Mouse (Mus musculus): ENCODE data around the gene Hnrnpdl. TPM values are rescaled to one million over a fixed set of nuclear protein-coding genes. Genes with fewer than 3 reads are reported as not detected.

The Hnrnpdl gene
- polyA plus RNA-seq, 1 experiment, result 260 TPM

DNA sequence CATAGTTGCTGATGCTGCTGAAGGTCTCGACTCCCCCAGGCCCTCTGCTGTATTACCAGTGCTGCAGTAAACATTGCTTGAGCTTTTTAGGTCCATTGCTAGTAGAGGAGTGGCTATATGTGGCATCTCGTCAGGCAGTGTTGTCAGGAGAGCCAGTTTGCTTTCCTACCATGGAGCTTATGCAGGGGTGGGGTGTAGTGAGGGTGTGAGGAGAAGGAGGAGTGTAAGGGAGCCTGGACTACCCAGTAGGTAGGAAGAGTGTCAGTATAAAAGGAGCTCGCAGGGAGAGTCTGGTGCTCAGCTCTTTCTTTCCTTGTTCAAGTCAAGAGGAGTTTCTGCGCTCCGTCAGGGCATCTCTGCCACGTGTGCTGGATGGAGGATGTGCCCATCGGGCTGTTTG lies 13.3 kb upstream of the Hnrnpdl start:
- no peak overlapping the region for H3K27ac ChIP-seq (ENCODE audit: insufficient read depth, low read length)
- TF ChIP-seq POLR2A (IDR thresholded peaks at IDR 0.05; ENCODE audit: extremely low read depth, insufficient read depth, low read length), result 0 out of 2 replicates have a peak, but pooled peaks have one; percentile 18
- no peak for TF ChIP-seq CTCF (IDR thresholded peaks at IDR 0.05; ENCODE audit: extremely low read depth, insufficient read depth, low read length)
- H3K4me1 ChIP-seq (ENCODE audit: control insufficient read depth, insufficient read depth, low read length), result peaks cover 5% of the 10 kb centered on the region
- no peak overlapping the region for H3K4me3 ChIP-seq (ENCODE audit: insufficient read depth, low read length)

DNA sequence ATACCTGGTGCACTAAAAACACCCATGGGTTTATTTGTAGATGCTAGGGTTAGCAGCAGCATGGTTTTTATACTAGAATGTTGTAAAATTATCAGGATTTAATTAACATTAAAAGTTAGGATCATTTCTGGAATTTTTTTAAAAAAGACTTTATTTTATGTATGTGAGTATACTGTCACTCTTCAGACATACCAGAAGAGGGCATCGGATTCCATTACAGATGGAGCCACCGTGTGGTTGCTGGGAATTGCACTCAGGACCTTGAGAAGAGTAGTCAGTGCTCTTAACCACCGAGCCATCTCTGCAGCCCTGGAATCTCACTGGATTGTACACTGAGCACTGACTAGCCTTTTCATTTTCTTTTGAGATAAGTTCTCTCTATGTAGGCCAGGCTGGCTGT lies 10.4 kb upstream of the Hnrnpdl start:
- no peak overlapping the region for H3K27ac ChIP-seq (ENCODE audit: insufficient read depth, low read length)
- H3K4me1 ChIP-seq (ENCODE audit: control insufficient read depth, insufficient read depth, low read length), result peaks cover 5% of the 10 kb centered on the region
- H3K4me3 ChIP-seq (ENCODE audit: insufficient read depth, low read length), result no peak overlapping the region
- TF ChIP-seq CTCF (IDR thresholded peaks at IDR 0.05; ENCODE audit: extremely low read depth, insufficient read depth, low read length) (no peak), POLR2A (IDR thresholded peaks at IDR 0.05; ENCODE audit: extremely low read depth, insufficient read depth, low read length) (no peak)

DNA sequence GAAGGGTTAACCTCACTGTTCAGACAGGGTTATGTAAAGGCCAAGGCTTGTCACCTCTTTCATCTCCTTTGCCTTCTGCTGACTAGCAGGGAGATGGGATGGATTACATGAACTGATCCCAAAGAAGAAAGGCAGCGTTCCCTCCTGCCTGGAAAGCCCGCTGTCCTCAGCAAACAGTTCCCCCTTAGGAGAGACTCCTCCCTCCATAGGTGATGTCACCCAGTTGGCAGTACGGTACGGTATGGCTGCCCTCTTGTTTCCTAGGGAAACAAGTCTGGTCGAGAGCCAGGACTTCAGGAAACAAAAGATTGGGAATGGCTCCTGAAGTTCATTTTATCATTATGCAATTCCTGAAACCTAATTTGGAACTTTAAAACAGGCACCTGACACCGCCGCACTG lies 8.4 kb upstream of the Hnrnpdl start:
- TF ChIP-seq POLR2A (IDR thresholded peaks at IDR 0.05; ENCODE audit: extremely low read depth, insufficient read depth, low read length) (no peak), CTCF (IDR thresholded peaks at IDR 0.05; ENCODE audit: extremely low read depth, insufficient read depth, low read length) (no peak)
- H3K27ac ChIP-seq (ENCODE audit: insufficient read depth, low read length), result no peak overlapping the region

DNA sequence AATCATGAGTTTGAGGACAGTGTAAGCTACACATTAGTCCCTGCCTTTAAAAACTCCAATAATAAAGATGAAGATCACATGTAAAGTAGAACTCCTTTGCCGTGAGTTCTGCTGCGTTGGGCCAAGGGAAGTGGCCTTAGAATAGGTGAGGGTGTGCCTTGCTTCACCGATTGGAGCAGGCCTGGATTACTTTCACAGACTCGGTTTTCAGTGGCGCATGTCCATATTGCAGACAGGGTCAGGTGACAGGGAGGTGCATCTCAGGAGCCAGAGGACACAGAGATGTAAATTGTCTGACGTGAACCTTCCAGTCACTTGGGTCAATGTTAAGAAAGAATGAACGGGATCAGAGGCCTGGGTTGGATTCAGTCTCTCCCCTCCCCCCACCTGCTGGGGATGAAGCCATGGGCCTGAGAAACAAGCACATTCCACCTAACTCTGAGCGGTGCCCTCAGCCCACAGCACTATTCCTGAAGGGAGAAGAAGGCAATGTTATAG lies 7.7 kb upstream of the Hnrnpdl start:
- TF ChIP-seq CTCF (IDR thresholded peaks at IDR 0.05; ENCODE audit: extremely low read depth, insufficient read depth, low read length), result no peak
- no peak for TF ChIP-seq POLR2A (IDR thresholded peaks at IDR 0.05; ENCODE audit: extremely low read depth, insufficient read depth, low read length)
- Histone ChIP-seq H3K4me3 (ENCODE audit: insufficient read depth, low read length) (no peak overlapping the region), H3K4me1 (ENCODE audit: control insufficient read depth, insufficient read depth, low read length) (no peaks in the 10 kb centered on the region; the same call in 1 of the 2 replicates), H3K27ac (ENCODE audit: insufficient read depth, low read length) (no peak overlapping the region)

More for the DNA sequence above, 8.4 kb upstream of the Hnrnpdl start:
- Histone ChIP-seq H3K4me3 (ENCODE audit: insufficient read depth, low read length) (no peak overlapping the region), H3K4me1 (ENCODE audit: control insufficient read depth, insufficient read depth, low read length) (peaks cover 3% of the 10 kb centered on the region)

DNA sequence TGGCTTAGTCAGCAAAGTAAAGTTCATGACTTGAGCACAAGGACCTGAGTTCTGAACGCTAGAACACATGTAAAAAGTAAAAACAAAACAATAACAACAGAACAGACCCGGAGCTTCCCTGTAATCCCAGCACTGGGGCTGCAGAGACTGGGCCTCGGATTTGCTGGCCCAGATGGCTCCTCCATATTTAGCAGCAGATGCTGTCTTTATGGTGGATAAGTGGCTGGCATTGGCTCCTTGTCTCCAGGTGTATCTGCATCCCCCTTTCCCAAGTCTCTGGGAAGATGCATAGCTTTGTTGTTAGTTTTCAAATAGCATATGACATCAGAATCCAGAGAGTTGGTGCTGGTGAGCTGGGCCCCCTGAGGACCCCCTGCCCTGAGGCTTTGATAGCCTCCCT lies 6.6 kb upstream of the Hnrnpdl start:
- H3K4me1 ChIP-seq (ENCODE audit: control insufficient read depth, insufficient read depth, low read length), result no peaks in the 10 kb centered on the region; the same call in 1 of the 2 replicates
- TF ChIP-seq CTCF (IDR thresholded peaks at IDR 0.05; ENCODE audit: extremely low read depth, insufficient read depth, low read length) (no peak), POLR2A (IDR thresholded peaks at IDR 0.05; ENCODE audit: extremely low read depth, insufficient read depth, low read length) (no peak)
- no peak overlapping the region for H3K4me3 ChIP-seq (ENCODE audit: insufficient read depth, low read length)
- H3K27ac ChIP-seq (ENCODE audit: insufficient read depth, low read length), result no peak overlapping the region

DNA sequence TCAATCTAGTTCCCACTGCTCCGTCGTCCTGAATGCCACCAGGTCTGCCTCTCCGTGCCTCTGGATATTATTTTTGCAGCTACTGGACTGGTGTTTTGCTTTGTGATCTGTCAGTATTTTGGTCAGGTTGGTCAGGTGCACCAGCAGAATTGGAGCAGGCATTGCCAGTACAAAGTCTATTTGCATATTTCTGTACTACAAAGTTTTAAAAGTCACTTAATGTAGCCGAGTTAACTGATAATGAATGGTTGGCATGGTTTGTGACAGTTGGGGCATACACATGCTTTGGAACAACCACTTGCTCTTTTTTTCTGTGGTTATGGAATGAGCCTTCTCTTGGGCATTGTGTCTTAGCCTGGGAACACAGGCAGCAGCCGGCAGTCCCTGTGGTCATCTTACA lies 5.2 kb upstream of the Hnrnpdl start:
- no peak overlapping the region for H3K27ac ChIP-seq (ENCODE audit: insufficient read depth, low read length)
- TF ChIP-seq POLR2A (IDR thresholded peaks at IDR 0.05; ENCODE audit: extremely low read depth, insufficient read depth, low read length) (no peak), CTCF (IDR thresholded peaks at IDR 0.05; ENCODE audit: extremely low read depth, insufficient read depth, low read length) (no peak)
- H3K4me1 ChIP-seq (ENCODE audit: control insufficient read depth, insufficient read depth, low read length), result no peaks in the 10 kb centered on the region; the same call in 1 of the 2 replicates
- H3K4me3 ChIP-seq (ENCODE audit: insufficient read depth, low read length), result no peak overlapping the region

DNA sequence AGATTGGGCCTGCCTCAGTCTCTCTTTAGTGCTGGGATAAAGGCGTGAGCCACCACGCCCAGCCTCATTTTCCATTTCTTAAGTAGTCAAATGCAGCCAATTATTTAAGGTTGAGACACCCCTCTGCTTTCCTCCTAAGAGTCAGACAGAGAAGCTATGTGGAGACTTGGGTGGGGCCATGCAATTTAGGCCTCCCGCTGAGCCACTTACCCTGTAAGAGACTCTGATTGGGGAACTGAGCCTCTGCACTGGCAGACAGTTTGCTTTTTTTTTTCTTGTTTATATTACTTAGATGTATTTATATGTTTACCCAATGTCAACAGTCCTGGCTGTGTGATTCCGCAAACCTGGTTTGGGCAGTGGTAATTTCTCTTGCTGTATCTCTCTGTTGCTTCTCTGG lies 4.6 kb upstream of the Hnrnpdl start:
- TF ChIP-seq POLR2A (IDR thresholded peaks at IDR 0.05; ENCODE audit: extremely low read depth, insufficient read depth, low read length) (no peak), CTCF (IDR thresholded peaks at IDR 0.05; ENCODE audit: extremely low read depth, insufficient read depth, low read length) (no peak)
- Histone ChIP-seq H3K4me1 (ENCODE audit: control insufficient read depth, insufficient read depth, low read length) (no peaks in the 10 kb centered on the region; the same call in 1 of the 2 replicates), H3K4me3 (ENCODE audit: insufficient read depth, low read length) (no peak overlapping the region), H3K27ac (ENCODE audit: insufficient read depth, low read length) (no peak overlapping the region)

DNA sequence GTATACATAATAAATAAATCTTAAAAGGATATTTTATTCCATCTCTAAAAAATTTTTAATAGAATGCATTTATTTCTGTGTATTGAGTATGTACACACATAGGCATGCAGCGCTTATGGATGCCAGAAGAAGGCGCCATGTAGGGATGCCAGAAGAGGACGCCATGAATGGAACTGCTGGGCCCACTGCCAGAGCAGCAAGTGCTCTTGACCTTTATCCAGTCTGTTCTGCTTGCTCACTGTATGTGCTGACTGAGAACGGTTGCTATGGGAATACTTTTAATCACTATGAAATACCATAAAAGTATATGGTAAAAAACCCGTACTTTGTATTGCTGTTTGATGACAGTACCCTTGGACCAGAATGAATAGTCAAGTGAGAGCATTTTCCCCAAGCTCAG lies 3.9 kb upstream of the Hnrnpdl start:
- no peak for TF ChIP-seq POLR2A (IDR thresholded peaks at IDR 0.05; ENCODE audit: extremely low read depth, insufficient read depth, low read length)
- TF ChIP-seq CTCF (IDR thresholded peaks at IDR 0.05; ENCODE audit: extremely low read depth, insufficient read depth, low read length), result no peak
- Histone ChIP-seq H3K4me1 (ENCODE audit: control insufficient read depth, insufficient read depth, low read length) (no peaks in the 10 kb centered on the region; the same call in 1 of the 2 replicates), H3K4me3 (ENCODE audit: insufficient read depth, low read length) (no peak overlapping the region), H3K27ac (ENCODE audit: insufficient read depth, low read length) (no peak overlapping the region)

DNA sequence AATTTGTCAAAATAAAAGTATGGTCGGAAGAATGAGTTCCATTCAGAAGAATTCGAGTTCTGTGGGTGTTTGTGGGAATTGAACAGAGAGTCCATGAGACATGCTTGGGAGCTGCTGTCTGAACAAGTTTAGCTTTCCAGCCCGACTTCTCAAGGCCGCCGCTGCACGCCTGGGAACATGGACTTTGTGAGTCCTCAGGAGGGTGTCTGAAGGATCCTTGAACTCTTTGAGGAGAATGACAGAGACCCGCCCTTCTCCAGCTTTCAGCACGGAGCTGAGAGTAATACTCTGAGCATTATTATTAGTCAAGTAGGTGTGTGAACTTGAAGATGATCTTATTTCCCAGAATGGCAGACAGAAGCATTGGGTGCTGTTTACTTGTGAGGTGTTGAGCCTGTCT lies 3.0 kb upstream of the Hnrnpdl start:
- Histone ChIP-seq H3K27ac (ENCODE audit: insufficient read depth, low read length) (no peak overlapping the region), H3K4me3 (ENCODE audit: insufficient read depth, low read length) (no peak overlapping the region), H3K4me1 (ENCODE audit: control insufficient read depth, insufficient read depth, low read length) (no peaks in the 10 kb centered on the region; the same call in 1 of the 2 replicates)
- TF ChIP-seq CTCF (IDR thresholded peaks at IDR 0.05; ENCODE audit: extremely low read depth, insufficient read depth, low read length) (no peak), POLR2A (IDR thresholded peaks at IDR 0.05; ENCODE audit: extremely low read depth, insufficient read depth, low read length) (no peak)

DNA sequence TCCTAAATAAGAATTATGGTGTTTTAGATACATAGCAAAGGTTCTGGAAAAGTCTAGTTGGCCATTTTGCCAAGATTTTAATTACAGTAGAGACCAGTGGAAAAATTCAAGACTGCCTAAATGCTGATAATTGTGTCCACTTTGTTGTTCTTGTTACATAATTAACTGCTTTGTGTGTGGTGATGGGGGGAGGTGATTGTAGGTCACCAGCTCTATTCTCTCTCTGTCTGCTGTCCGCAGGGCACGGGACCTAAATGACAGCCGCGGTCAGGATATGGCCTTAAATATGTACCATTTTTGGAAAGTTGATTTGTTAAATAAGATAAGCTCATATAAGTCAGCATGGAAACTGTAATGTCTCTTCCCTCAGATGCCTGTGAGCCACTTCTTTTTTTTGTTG lies 1.8 kb upstream of the Hnrnpdl start:
- no peak overlapping the region; the same call in 1 of the 2 replicates for H3K4me3 ChIP-seq (ENCODE audit: insufficient read depth, low read length)
- no peak overlapping the region for H3K27ac ChIP-seq (ENCODE audit: insufficient read depth, low read length)
- H3K4me1 ChIP-seq (ENCODE audit: control insufficient read depth, insufficient read depth, low read length), result no peaks in the 10 kb centered on the region; the same call in 1 of the 2 replicates
- no peak for TF ChIP-seq CTCF (IDR thresholded peaks at IDR 0.05; ENCODE audit: extremely low read depth, insufficient read depth, low read length)
- no peak for TF ChIP-seq POLR2A (IDR thresholded peaks at IDR 0.05; ENCODE audit: extremely low read depth, insufficient read depth, low read length)
